Mouse (Mus musculus) Patski (cell line): ENCODE results near the gene Mrgprd. TPM values are rescaled to one million over a fixed set of nuclear protein-coding genes. Genes with fewer than 3 reads are reported as not detected.

ENCODE experiments used
- ATAC-seq: fragments of 100-300 bp; one replicate; pipeline ENCODE4 v1.8.0; 2021
- CTCF ChIA-PET: fragments of 350-600 bp; sonication (Branson Sonifier 250); formaldehyde crosslinking; loops from one replicate; lab custom pipeline; 2022; ENCODE audit warnings: inconsistent platforms; lab: Charles Lee
- POLR2A ChIA-PET: fragments of 350-600 bp; sonication (Branson Sonifier 250); formaldehyde crosslinking; loops from one replicate; lab custom pipeline; 2022; ENCODE audit warnings: antibody characterized with exemption, inconsistent platforms; lab: Charles Lee
- DNase-seq: peaks from one replicate; pipeline ENCODE4 v3.0.0-alpha.2; 2011; ENCODE audit warnings: low read depth, low spot score
- H3K27me3 ChIP-seq: fragments of 371-371 bp; one replicate; pipeline ENCODE4 v1.5.1; 2021
- CTCF ChIP-seq: fragments of 100-300 bp; IDR thresholded peaks from one replicate; pipeline ENCODE4 v1.5.1; 2021
- in situ Hi-C: fragments of 300-500 bp; cut with MboI; formaldehyde crosslinking; loops from 3 replicates; pipeline ENCODE4 v1.11.1; 2018; ENCODE audit warnings: low pct_unique_long_range_greater_than_20kb, mixed read lengths
- polyA plus RNA-seq: library from polyadenylated mRNA; unstranded; gene quantifications from one replicate; pipeline ENCODE4 v1.2.3, GENCODE M21; 2021

The Mrgprd gene
- polyA plus RNA-seq = not detected

DNA sequence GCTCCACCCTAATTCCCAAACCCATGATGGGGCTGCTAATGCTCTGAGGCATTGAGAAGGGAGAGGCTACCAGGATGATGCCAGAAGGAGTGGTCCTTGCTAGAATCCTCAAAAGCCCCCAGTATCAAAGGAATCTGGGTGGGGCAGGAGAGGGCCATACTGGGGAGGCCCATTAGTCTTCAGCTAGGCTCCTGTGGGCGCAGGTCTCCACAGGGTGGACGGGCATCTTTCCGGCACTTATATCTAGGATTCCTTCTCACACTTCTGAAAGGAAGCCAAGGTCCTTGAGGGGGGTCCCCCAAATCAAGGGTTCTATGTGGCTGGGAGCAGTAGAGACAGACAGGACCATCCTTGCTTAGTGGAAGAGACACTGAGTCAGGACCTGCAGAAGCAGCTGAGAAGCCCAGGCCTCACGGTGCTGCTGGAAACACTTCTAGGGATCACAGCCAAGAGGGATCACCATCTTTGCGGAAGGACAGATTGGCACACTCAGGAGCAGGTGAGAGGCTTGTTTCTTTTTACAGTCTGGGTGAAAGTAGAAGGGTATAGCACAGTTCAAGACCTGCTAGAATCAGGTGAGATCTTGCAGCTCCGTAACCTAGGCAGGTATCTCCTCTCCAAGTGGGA, at the start of gene Mrgprd:
TSS of gene Mrgprd (plus strand) at position 51 of the 627 bp plus-strand sequence.
- H3K27me3 ChIP-seq = no peaks in the 10 kb centered on the region
- no peak for TF ChIP-seq CTCF
- ChIA-PET CTCF (no interaction called here), POLR2A (no interaction called here)
- DNase-seq = no peak
- ATAC-seq = no peak
- in situ Hi-C loops = no loop called here

DNA sequence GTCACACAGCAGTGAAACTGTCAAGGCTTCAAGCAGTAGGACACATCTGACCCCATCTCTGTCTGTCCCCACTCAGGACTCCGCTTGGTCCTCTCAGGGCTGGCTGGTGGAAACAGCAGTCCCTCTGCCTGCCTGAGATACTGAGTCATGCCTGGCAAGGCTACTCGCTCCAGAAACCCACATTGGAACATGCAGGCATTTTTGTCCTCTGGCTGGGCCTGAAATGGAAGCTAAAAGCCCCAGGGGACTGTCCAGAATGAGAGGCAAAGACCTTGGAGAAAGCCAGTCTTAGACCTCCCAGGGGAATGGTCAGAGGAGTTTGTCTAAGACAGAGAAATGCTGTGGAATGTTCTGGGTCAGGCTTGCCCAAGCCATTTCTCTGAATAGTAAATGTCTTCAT, 48.6 kb upstream of the Mrgprd start:
- DNase-seq (no peak), ATAC-seq (peak; percentile 14)
- H3K27me3 ChIP-seq = no peaks in the 10 kb centered on the region
- ChIA-PET POLR2A (no interaction called here), CTCF (interaction anchor here (1.9 kb wide), 1 partner anchor 18 kb away, joined by 6 read pairs; the partner anchor contains the start of gene Tpcn2)
- no peak for TF ChIP-seq CTCF
- in situ Hi-C loops = no loop called here

DNA sequence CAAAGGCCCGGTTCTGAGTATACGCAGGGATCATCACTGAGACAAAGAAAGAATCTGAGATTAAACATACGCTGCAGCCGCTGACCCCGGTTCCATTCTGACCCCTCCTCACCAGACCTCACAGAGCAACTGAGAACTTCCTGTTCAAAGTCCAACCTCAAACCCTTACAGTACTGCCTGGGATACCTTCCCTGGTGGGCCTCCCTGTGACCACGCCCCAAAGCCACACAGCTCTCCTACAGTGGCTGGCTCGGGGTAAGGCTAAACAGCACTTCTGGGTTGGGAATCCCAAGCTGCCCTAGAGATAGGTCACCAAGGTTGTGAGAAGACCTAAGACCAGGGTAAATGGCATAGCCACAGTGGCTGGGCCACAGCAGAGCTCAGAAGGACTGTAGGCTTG, 45.7 kb upstream of the Mrgprd start:
- TF ChIP-seq CTCF = no peak
- POLR2A ChIA-PET = interaction anchor here (0.6 to 1.2 kb wide), 2 partner anchors 15 to 397 kb away, joined by 3 to 4 read pairs; partner anchors contain the start of gene Tpcn2
- in situ Hi-C loops = no loop called here
- no peak for ATAC-seq
- no peaks in the 10 kb centered on the region for H3K27me3 ChIP-seq
- CTCF ChIA-PET = no interaction called here
- DNase-seq = no peak

DNA sequence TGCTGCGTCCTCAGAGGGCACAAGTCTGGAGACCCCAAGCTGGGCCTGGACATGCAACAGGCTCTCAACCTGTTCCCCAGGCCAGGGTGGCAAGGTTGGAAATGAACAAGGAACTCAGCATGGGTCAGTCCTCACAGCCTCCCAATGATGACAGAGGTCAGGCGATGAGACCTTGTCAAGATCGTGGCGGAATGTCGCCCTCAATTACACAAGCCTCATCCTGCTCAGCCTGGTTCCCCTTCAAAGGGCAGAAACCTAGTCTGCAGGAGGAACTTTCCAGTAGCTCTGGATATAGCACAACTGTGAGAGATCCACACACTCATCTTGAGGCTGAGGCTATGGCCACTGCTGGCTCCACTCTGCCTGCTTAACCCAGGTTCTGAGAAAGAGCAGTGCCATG, 43.7 kb upstream of the Mrgprd start:
- in situ Hi-C loops = no loop called here
- POLR2A ChIA-PET = no interaction called here

DNA sequence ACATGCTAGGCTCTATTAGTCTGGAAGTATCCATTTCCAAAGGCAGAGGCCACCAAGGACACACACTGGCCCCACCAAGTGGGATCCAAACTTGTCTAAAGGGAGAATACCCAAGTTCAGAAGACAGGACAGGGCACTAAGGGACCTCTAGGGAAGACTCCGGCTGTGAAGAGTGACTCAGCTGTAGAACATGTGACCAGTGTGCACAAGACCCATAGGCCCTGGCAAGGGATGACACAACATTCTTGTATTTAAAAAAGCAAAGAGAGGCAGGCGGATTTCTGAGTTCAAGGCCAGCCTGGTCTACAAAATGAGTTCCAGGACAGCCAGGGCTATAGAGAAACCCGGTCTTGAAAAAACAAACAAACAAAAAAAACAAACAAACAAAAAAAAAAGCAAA, 39.1 kb upstream of the Mrgprd start:
- CTCF ChIA-PET = no interaction called here
- POLR2A ChIA-PET = no interaction called here
- ATAC-seq (no peak), DNase-seq (no peak)
- no peak for TF ChIP-seq CTCF
- no peaks in the 10 kb centered on the region for H3K27me3 ChIP-seq
- in situ Hi-C loops = no loop called here

More for the DNA sequence above, 43.7 kb upstream of the Mrgprd start:
- ATAC-seq (no peak), DNase-seq (no peak)
- TF ChIP-seq CTCF = no peak
- H3K27me3 ChIP-seq = no peaks in the 10 kb centered on the region
- CTCF ChIA-PET = no interaction called here

DNA sequence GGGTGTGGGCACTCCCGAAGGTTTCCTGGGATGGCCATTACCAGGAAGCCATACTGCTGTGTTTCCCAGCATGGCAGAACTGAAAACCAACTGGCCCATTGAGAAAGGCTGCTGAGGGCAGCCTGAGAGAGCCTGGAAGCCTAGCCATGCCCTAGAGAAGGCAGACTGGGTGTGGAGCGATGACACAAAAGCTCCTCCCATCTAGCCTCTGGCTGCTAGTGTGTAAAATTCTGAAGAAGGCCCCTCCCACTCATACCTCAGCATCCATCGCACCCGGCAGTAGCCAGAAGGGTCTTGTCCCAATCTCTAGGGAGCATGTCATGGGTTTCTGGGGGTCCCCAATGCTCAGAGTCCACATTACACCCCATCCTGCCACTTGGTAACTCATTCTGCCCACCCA, 33.2 kb upstream of the Mrgprd start:
- ATAC-seq = no peak
- ChIA-PET CTCF (no interaction called here), POLR2A (interaction anchor here (0.6 kb wide), 1 partner anchor 1320 kb away, joined by 3 read pairs; no protein-coding TSS in a partner anchor)
- no peak for TF ChIP-seq CTCF
- in situ Hi-C loops = no loop called here
- H3K27me3 ChIP-seq = no peaks in the 10 kb centered on the region
- no peak for DNase-seq

DNA sequence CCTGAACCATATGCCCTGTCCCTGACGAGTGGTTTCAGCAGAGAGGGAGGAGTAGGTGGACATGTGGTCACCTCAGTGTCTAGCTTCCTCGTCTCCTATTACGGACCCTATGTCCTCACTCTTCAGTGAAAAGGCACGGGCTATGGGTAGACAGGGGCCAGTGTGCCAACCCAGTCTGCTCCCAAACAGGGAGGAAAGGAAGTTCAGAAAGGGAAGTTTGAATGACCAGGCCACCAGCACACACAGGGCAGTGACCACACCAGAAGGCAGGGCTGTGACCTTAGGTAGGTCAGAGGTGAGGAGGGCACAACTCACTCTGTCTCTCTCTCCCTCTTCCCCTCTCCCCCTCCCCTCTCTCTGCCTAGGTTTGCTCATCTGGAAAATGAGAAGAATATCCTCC, 31.6 kb upstream of the Mrgprd start:
- DNase-seq (no peak), ATAC-seq (no peak)
- POLR2A ChIA-PET = no interaction called here
- H3K27me3 ChIP-seq = no peaks in the 10 kb centered on the region
- CTCF ChIA-PET = interaction anchor here (1.6 to 2.1 kb wide), 2 partner anchors 30 to 50 kb away, joined by 4 to 9 read pairs; no protein-coding TSS in a partner anchor
- in situ Hi-C loops = no loop called here
- no peak for TF ChIP-seq CTCF

DNA sequence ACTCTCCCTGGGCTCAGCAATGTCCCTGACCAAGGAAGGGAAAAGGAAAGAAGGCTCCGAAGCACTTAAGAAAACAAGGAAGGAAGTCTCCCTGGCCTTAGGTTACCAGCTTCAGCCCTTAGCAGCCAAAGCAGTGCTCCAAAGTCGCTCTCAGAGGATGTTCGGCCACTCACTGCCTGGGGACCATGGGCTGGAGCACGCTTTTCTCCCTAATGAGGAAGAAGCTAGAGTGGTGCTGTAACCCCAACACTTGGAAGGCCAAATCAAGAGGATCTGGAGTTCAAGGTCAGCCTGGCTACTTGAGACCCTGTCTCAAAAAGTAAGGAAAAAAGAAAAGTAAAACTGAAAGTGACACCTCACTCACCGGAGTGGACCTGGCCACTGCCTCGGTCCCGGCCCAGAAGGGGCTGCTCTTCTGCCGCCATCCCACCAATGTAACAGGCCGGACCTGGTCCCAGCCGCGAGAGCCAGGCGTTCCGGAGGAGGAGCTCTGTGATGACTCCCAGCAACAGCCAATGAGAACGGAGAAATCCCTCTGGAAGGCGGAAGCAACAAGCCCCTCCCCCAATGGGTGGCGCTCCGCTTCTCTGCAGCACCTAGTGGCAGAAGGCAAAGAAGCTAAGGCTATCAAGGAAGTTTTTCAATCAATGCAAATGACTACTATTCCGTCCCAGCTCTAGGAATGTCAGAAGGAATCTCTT, 31.0 kb upstream of the Mrgprd start, which contains the start of gene Tpcn2:
TSS of gene Tpcn2 (minus strand) at position 525 of the 701 bp plus-strand sequence.
- DNase-seq = no peak
- ChIA-PET CTCF (interaction anchor here (0.9 to 2.1 kb wide), 8 partner anchors 8 to 56 kb away, joined by 3 to 9 read pairs (median 4); no protein-coding TSS in a partner anchor), POLR2A (interaction anchor here (0.7 to 1.1 kb wide), 2 partner anchors 15 to 43 kb away, joined by 3 read pairs; no protein-coding TSS in a partner anchor)
- in situ Hi-C loops = no loop called here
- H3K27me3 ChIP-seq = no peaks in the 10 kb centered on the region
- ATAC-seq = peak; percentile 86
- TF ChIP-seq CTCF = no peak

DNA sequence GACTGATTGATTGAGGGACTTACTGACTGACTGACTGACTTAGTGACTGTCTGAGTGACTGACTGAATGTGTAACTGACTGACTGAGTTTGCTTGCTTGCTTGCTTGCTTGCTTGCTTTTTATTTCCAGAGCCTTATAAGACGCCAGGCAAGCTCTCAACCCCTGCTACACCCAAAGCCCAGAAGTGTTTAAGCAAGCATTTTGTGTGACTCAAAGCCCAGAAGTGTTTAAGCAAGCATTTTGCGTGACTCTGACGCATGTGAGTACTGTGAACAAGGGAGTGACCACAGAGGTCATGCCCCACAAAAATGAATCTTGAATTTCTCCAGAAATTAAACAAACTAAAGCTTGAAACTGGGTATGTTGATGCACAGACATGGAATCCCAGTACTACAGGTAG, 30.3 kb upstream of the Mrgprd start:
- CTCF ChIA-PET = interaction anchor here (0.7 to 2.1 kb wide), 9 partner anchors 8 to 55 kb away, joined by 3 to 9 read pairs (median 4); no protein-coding TSS in a partner anchor
- POLR2A ChIA-PET = interaction anchor here (0.7 to 1.1 kb wide), 2 partner anchors 15 to 44 kb away, joined by 3 read pairs; no protein-coding TSS in a partner anchor
- no peak for DNase-seq
- no peak for ATAC-seq
- TF ChIP-seq CTCF = no peak
- in situ Hi-C loops = no loop called here
- H3K27me3 ChIP-seq = no peaks in the 10 kb centered on the region

DNA sequence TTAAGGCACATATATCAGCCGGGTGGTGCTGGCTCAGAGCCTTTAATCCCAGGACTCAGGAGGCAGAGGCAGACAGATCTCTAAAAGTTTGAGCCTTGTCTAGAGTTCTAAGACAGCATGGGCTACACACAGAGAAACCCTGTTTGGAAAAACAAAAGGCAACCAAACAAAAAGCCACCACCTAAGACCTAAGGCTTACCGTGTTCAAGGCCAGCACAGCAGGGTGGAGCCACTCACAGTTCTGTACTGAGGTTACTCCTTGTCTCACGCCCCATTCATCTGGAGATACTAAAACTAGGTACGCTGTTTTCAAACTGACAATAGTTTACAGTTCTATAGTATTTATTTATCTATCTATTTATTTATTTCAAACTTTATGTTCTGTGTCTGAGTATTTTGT, 29.2 kb upstream of the Mrgprd start:
- no peaks in the 10 kb centered on the region for H3K27me3 ChIP-seq
- TF ChIP-seq CTCF = no peak
- ATAC-seq = no peak
- POLR2A ChIA-PET = no interaction called here
- DNase-seq = no peak
- CTCF ChIA-PET = interaction anchor here (2.1 kb wide), 1 partner anchor 32 kb away, joined by 9 read pairs; no protein-coding TSS in a partner anchor
- in situ Hi-C loops = no loop called here
